Mouse (Mus musculus) gastrocnemius, adult 2 months (tissue): Measurements from ENCODE around the gene Bid. TPM values are rescaled to one million over a fixed set of nuclear protein-coding genes. Genes with fewer than 3 reads are reported as not detected.

Experiments used
- DNase-seq: peaks from one replicate; pipeline ENCODE4 v3.0.0; 2022
- H3K27ac ChIP-seq: fragments of 200-600 bp; 2 replicates; pipeline ENCODE4 v1.8.1; 2022; ENCODE audit warnings: mild to moderate bottlenecking
- H3K4me3 ChIP-seq: fragments of 200-600 bp; 2 replicates; pipeline ENCODE4 v1.8.1; 2022; ENCODE audit warnings: mild to moderate bottlenecking, moderate library complexity
- CTCF ChIP-seq: fragments of 200-600 bp; IDR thresholded peaks from 2 replicates; pipeline ENCODE4 v1.8.1; 2022; ENCODE audit warnings: antibody characterized with exemption, mild to moderate bottlenecking, moderate library complexity
- intact Hi-C: fragments of 180-260 bp; cut with DNase I; formaldehyde crosslinking; loops from one replicate; pipeline ENCODE4 v1.15.1; 2025
- total RNA-seq, 2 experiments: library from RNA; stranded (reverse); gene quantifications; 2 replicates each; pipeline ENCODE4 v1.2.3; 2021

Bid gene
- total RNA-seq, 2 experiments from 2014 or later = 0.45 to 0.89 TPM

DNA sequence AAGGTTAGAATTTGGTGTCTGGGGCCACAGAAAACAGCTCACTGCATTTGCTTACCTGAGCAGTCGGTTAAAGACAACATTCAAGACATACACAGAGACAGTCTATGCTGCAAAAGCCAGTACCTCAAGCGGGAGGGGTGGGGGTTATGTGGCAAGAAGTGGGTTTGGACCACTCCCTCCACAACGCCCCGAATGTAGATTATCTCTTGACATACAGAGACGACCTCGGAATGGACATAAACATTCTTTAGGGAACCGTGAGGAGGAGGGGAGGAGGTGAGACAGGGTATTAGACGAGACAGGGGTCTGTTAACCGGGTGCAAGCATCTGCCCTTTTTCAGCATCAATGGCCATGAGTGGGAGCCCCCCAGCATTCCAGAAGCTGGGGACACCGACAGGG lies 26.9 kb upstream of the Bid start:
- Histone ChIP-seq H3K27ac (no peak overlapping the region), H3K4me3 (no peak overlapping the region)
- no peak for TF ChIP-seq CTCF
- intact Hi-C loops = no loop called here
- DNase-seq = no peak

- DNase-seq = no peak
- Histone ChIP-seq H3K27ac (no peak overlapping the region), H3K4me3 (no peak overlapping the region)
- no peak for TF ChIP-seq CTCF
- intact Hi-C loops = no loop called here
These were observed 26.4 kb upstream of the Bid start for GRCm38 (mm10) chr6:120943079-120943478.

DNA sequence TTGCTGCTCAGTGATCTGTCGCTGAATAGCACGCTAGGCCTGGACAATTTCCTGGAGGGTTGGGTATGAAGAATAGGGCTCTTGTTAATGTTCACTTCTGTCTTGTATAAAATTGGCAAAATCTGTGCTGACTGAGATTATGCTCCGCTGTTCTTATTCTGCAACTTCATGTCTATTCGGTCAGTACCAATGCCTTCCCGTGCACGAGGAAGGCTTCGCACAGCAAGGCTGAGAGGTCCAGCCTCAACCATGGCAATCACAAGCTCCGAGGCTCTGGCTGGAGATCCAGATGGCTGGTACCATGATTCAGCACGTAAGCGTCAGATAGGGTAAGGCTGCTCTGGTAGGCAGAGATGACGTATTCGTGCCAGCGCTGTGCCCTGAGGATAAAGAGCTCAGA lies 24.9 kb upstream of the Bid start:
- DNase-seq = no peak
- no peak for TF ChIP-seq CTCF
- Histone ChIP-seq H3K27ac (no peak overlapping the region), H3K4me3 (no peak overlapping the region)
- intact Hi-C loops = no loop called here

DNA sequence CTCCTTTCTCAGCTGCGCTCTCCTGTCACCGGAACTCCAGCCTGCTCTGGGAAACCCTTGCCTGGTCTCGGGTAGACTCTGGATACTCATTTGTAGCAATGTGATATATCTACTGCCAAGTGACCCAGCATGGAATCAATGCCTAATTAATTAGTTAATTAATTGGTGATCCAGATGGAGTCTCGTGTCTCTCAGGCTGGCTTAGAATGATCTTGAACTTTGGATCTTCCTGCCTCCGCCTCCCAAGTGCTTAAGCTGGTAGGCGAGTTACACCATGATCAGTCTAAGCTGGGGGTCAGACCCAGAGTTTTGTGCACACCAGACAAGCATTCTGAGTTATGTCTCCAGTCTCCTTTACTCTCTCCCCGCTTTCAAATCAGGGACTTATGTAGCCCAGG lies 24.4 kb upstream of the Bid start:
- intact Hi-C loops = no loop called here
- no peak for TF ChIP-seq CTCF
- no peak overlapping the region for H3K27ac ChIP-seq

DNA sequence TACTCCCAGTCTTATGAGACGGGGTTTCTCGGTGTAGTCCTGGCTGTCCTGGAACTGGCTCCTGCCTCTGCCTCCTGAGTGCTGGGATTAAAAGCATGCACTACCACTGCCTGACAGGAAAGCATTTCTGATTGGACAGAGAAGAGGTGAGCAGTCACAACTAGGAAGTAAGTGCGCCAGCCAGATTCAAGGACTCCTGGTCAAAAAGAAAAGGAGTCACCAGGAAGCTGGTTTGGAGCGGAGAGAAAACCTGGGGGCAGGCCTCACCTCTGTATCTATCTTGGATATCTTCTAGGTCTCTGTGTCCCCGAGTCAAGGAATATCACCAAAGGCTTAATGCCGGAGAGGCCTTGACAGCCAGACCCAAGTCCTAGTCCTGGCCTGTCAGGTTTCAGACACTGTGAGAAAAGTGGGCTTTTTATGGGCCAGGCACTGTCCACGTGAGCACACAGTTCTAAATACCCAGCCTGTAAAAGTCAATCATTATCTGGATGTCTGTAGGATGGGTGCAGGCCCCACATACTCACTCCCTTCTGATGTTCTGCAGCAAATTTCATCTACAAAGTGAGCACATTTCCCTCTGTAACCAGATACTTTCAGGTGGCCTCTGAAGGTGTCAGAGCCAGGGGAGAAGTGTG lies 23.9 kb upstream of the Bid start:
- no peak overlapping the region for H3K4me3 ChIP-seq
- no peak overlapping the region for H3K27ac ChIP-seq
- DNase-seq = no peak
- intact Hi-C loops = no loop called here
- TF ChIP-seq CTCF = no peak

More for the DNA sequence above, 24.4 kb upstream of the Bid start:
- no peak for DNase-seq
- H3K4me3 ChIP-seq = no peak overlapping the region

- H3K4me3 ChIP-seq = no peak overlapping the region
- no peak for TF ChIP-seq CTCF
- no peak for DNase-seq
- intact Hi-C loops = no loop called here
- no peak overlapping the region for H3K27ac ChIP-seq
These were observed 23.1 kb upstream of the Bid start for GRCm38 (mm10) chr6:120939783-120940182.

DNA sequence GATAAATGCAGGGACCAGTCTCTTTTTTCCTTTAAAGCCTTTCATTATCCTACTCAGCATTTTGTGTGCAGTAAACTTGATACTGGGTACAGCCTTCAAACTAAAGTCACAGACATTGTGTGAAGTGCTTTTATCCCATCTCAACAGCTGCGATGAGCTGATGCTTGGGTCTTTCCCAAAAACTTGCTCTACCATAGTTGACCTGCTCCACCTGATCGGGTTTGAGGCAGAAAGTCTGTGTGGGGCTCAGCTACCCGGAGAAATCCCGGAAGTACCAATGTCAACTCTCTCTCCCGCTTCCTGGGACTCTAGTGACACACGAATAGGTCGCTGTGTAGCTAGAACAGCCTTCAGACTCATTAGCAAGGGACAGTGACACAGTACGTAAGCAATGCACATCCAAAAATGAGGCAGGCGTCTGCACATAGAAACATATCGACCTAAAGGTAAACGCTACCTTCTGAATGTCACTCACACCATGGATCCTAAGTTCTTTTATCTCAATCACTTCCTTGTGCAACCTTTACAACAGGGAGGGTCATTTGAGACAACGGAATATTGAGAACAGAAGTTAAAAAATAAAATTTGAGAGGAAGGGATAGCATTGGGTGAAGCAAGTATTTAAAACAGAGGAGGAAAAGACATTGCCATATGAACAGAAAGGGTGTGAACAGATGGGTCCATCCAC lies 22.3 kb upstream of the Bid start:
- H3K27ac ChIP-seq = no peak overlapping the region
- no peak for TF ChIP-seq CTCF
- intact Hi-C loops = no loop called here
- no peak overlapping the region for H3K4me3 ChIP-seq
- DNase-seq = no peak

GRCm38 (mm10) chr6:120937999-120938608 lies 21.5 kb upstream of the Bid start:
- intact Hi-C loops = no loop called here
- H3K27ac ChIP-seq = no peak overlapping the region
- no peak for DNase-seq
- H3K4me3 ChIP-seq = no peak overlapping the region
- TF ChIP-seq CTCF = no peak

- intact Hi-C loops = no loop called here
- Histone ChIP-seq H3K27ac (no peak overlapping the region), H3K4me3 (no peak overlapping the region)
- DNase-seq = no peak
- no peak for TF ChIP-seq CTCF
These were observed 20.5 kb upstream of the Bid start for GRCm38 (mm10) chr6:120937104-120937617.

DNA sequence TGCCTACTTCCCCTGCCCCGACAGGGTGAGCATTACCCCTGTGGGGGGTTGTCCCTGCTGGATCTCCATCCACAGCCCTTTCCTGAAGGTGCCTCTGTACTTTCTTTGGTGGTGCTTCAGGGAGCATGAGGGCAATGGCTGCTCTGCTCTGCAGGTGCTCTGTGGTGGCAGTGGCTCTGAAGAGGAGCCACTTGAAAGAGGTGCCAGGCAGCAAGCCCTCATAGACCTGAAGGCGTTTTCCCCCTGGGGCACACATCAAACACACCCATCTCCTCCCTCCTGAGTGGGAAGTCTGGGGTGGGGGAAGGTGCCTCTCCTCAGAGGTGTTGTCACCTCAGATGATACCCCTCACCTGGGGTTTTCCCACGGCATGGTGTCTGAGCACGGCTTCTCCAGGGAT lies 17.5 kb upstream of the Bid start:
- DNase-seq = no peak
- intact Hi-C loops = no loop called here
- no peak for TF ChIP-seq CTCF
- no peak overlapping the region for H3K27ac ChIP-seq
- H3K4me3 ChIP-seq = no peak overlapping the region

DNA sequence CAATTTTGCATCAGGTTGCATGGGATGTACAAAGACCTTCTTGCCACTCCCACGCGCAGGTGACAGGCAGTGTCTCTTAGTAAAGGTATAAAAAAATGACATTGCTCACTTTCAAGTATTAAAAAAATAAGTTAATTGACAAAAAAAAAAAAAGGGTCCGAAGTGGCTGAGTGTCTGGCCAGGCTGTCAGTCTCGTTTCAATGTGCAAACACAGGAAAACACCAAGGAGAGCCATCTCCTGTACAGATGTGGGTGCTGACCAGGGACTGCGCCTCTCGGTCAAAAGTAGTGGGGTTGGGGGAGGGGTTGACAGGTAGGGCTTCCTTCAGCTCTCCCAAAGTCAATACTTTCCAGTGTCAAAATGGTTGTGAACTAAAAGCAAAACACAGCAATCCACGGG lies 17.0 kb upstream of the Bid start:
- TF ChIP-seq CTCF = no peak

DNA sequence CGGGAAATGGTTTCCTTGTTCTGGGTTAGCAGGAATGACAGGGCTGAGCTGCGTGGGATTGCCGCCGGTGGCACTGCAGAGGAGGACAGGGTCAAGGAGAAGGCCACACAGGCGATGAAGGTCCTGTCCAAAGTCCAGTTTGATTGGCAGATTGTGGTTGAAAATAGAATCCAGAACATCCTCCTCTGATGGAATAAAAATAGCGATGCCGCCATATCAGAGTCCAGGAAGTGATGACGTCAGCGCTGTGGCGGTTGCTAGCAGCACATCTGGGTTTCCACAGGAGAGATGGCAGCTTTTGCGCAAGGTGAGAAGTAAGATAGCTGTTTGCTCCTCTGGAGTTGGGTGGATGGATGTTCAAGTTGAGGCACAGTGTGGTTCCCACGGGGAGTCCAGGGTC lies 15.9 kb upstream of the Bid start:
- no peak for DNase-seq
- intact Hi-C loops = no loop called here
- no peak overlapping the region for H3K4me3 ChIP-seq
- peak overlapping the region; percentile 64 for H3K27ac ChIP-seq
- no peak for TF ChIP-seq CTCF

More for the DNA sequence above, 17.0 kb upstream of the Bid start:
- Histone ChIP-seq H3K27ac (no peak overlapping the region), H3K4me3 (no peak overlapping the region)
- intact Hi-C loops = no loop called here
- DNase-seq = no peak
